Mouse (Mus musculus) embryonic facial prominence, embryonic 13.5 days (tissue): ENCODE data around the gene AI464131. TPM values are rescaled to one million over a fixed set of nuclear protein-coding genes. Genes with fewer than 3 reads are reported as not detected.

Experiments used
- ATAC-seq: fragments of 200-750 bp; cut with Nextera tagmentation; 2 replicates; pipeline ENCODE4 v1.8.0; 2017; ENCODE audit warnings: low read depth; ENCODE audit not compliant: insufficient number of reproducible peaks, insufficient read depth, low FRiP score, low TSS enrichment
- H3K27ac ChIP-seq: fragments of 300-500 bp; sonication (generic); 2 replicates; pipeline ENCODE4 v1.5.1; 2015; ENCODE audit warnings: moderate library complexity, mild to moderate bottlenecking, inconsistent platforms
- H3K27me3 ChIP-seq: fragments of 300-500 bp; sonication (generic); 2 replicates; pipeline ENCODE4 v1.6.1; 2015; ENCODE audit warnings: mild to moderate bottlenecking, inconsistent platforms
- H3K36me3 ChIP-seq: fragments of 300-500 bp; sonication (generic); 2 replicates; pipeline ENCODE4 v1.6.1; 2015; ENCODE audit warnings: mild to moderate bottlenecking, inconsistent platforms
- H3K4me1 ChIP-seq: fragments of 300-500 bp; sonication (generic); 2 replicates; pipeline ENCODE4 v1.6.1; 2015; ENCODE audit warnings: inconsistent platforms
- H3K4me2 ChIP-seq: fragments of 300-500 bp; sonication (generic); 2 replicates; pipeline ENCODE4 v1.6.1; 2015; ENCODE audit warnings: moderate library complexity, mild to moderate bottlenecking, inconsistent platforms
- H3K4me3 ChIP-seq: fragments of 300-500 bp; sonication (generic); 2 replicates; pipeline ENCODE4 v1.5.1; 2015; ENCODE audit warnings: mild to moderate bottlenecking, inconsistent platforms
- H3K9ac ChIP-seq: fragments of 300-500 bp; sonication (generic); 2 replicates; pipeline ENCODE4 v1.6.1; 2015; ENCODE audit warnings: mild to moderate bottlenecking, inconsistent platforms
- H3K9me3 ChIP-seq: fragments of 300-500 bp; sonication (generic); 2 replicates; pipeline ENCODE4 v1.6.1; 2016; ENCODE audit warnings: inconsistent platforms
- WGBS: fragments of 180-500 bp; shearing (Covaris S2); methylation state at CpG from one replicate; pipeline ENCODE4 v1.1.7; 2015; ENCODE audit warnings: mixed read lengths; 5-methylcytosine and 5-hydroxymethylcytosine counted together
- polyA plus RNA-seq: library from polyadenylated mRNA; unstranded; fragments of >200 nt; fragmentation: Nextera tagmentation; extraction: Ambion mirVana; gene quantifications from 2 replicates; pipeline ENCODE4 v1.2.1, GENCODE M21; 2015

Gene AI464131
- polyA plus RNA-seq, 1 experiment from 2014 or later = 12.2 TPM

GRCm38 (mm10) chr4:41494378-41494777 is 8.5 kb downstream of the AI464131 start:
- WGBS = 51% methylated on average over 3 of the region's 3 CpGs
- Histone ChIP-seq H3K9me3 (no peaks in the 10 kb centered on the region), H3K36me3 (peaks cover 5% of the 10 kb centered on the region; the same call in 1 of the 2 replicates), H3K27me3 (peaks cover 42% of the 10 kb centered on the region), H3K4me3 (no peak overlapping the region), H3K27ac (no peak overlapping the region), H3K9ac (no peak overlapping the region), H3K4me1 (peaks cover 21% of the 10 kb centered on the region), H3K4me2 (no peak overlapping the region)
- no peak for ATAC-seq

DNA sequence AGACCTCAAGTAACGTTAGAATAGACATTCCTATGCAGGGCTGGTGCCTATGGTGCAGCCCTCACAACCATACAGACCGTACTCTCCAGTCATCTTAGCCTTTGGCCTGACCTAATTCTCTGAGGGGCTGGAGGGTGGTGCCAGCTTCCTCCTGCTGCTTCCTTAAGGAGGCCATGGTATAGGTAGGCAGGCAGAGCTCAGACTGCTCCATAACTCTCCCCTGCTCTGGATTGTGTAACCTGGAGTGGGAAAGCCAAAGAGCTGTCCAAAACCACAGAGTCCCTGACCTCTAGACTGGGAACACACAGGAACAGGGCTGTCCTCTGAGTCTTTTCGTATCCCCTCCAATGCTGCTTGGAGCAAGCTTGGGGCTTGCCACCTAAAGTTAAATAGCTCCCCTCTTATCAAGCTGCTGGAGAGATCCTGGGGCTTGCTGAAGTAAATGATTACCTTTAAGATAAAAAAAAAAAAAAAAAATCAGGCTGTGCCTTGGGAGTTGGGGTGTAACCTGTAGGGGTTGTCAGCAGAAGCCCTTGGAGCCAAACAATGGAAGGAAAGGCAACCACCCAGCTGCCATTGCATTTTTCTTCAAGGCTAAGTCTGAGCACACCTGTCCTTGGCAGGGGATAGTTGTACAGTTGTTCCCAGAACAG is 9.3 kb downstream of the AI464131 start:
- Histone ChIP-seq H3K36me3 (peaks cover 5% of the 10 kb centered on the region; the same call in 1 of the 2 replicates), H3K9ac (no peak overlapping the region), H3K4me3 (no peak overlapping the region), H3K27me3 (peaks cover 35% of the 10 kb centered on the region), H3K4me1 (peaks cover 13% of the 10 kb centered on the region), H3K9me3 (no peaks in the 10 kb centered on the region), H3K27ac (no peak overlapping the region), H3K4me2 (no peak overlapping the region)
- WGBS = 79% methylated on average over 3 of the region's 3 CpGs
- ATAC-seq = no peak

DNA sequence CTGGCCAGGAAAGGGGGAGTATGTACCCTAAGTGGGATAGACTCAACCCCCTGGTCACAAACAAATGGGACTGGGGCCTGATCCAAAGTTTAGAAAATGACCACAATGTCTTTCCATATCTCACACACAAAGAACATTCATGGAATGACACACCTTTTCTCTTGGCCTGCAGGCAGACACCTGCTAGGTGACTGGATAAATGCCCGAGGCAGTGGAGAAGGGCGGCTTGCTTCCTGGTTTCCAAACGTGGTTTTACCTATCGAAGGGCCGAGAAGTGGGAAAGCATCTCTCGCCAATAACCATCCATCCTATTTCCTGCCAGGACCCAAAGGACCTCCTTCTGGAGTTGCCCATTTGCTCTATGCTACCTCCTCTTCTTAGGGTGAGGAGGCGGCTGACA is 9.9 kb downstream of the AI464131 start:
- Histone ChIP-seq H3K4me2 (no peak overlapping the region), H3K9me3 (no peaks in the 10 kb centered on the region), H3K27ac (no peak overlapping the region), H3K9ac (no peak overlapping the region), H3K4me1 (peaks cover 7% of the 10 kb centered on the region), H3K4me3 (no peak overlapping the region), H3K27me3 (peaks cover 28% of the 10 kb centered on the region), H3K36me3 (peaks cover 5% of the 10 kb centered on the region; the same call in 1 of the 2 replicates)
- WGBS = 75% methylated on average over 7 of the region's 7 CpGs
- ATAC-seq = no peak

DNA sequence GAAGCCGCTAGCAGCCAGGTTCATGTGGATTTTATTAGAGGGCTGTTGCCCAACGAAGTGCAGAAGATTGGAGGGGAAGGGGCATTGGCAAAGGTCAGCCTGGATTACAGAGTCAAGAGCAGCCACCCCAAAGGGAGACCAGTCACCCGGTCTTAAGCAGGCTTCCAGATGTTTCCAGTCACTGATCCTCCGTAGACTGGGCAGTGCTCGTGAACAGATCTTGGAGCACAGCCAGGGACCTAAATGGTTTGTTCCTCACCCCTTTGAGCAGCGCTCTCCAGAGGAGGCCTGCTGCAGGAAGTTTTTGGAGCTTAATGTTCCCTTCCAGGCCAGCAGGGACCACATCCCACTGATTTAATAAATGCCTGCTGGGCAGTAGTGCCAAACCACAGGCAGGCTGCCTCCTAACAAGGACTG is 21.3 kb downstream of the AI464131 start:
- Histone ChIP-seq H3K9ac (peak overlapping the region; percentile 17; the same call in 1 of the 2 replicates), H3K27me3 (no peaks in the 10 kb centered on the region), H3K4me3 (no peak overlapping the region), H3K27ac (peak overlapping the region; percentile 53; the same call in 1 of the 2 replicates), H3K4me2 (no peak overlapping the region), H3K4me1 (peaks cover 31% of the 10 kb centered on the region), H3K36me3 (peaks cover 21% of the 10 kb centered on the region; the same call in 1 of the 2 replicates), H3K9me3 (no peaks in the 10 kb centered on the region)
- peak; percentile 64; the same call in 1 of the 2 replicates for ATAC-seq
- 27% methylated on average over 6 of the region's 6 CpGs for WGBS

- Histone ChIP-seq H3K4me3 (no peak overlapping the region), H3K9me3 (no peaks in the 10 kb centered on the region), H3K4me2 (no peak overlapping the region), H3K4me1 (peaks cover 31% of the 10 kb centered on the region), H3K9ac (no peak overlapping the region), H3K36me3 (peaks cover 21% of the 10 kb centered on the region; the same call in 1 of the 2 replicates), H3K27me3 (no peaks in the 10 kb centered on the region), H3K27ac (peak overlapping the region; percentile 33; the same call in 1 of the 2 replicates)
- no peak for ATAC-seq
- 82% methylated on average over 8 of the region's 8 CpGs for WGBS
These were observed 22.6 kb downstream of the AI464131 start for GRCm38 (mm10) chr4:41480254-41480653.

DNA sequence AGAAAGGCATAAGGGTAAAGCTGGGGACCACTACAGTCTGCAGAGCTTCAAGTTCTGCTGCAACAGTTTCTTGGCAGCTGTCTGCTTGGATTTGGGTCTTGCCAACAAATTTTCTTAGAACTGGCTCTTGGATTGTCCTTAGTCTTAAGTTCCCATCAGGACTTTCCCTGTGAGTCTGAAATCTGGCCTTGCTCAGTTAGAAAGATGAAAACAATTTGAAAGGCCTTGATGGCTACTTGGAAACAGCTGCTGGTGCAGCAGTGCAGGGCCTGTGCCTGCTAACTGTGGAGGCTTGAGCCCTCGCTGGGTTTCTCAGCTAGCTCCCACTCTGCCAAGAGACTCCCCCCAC is 23.4 kb downstream of the AI464131 start:
- no peak overlapping the region for H3K4me3 ChIP-seq
- peaks cover 21% of the 10 kb centered on the region; the same call in 1 of the 2 replicates for H3K36me3 ChIP-seq
- no peak overlapping the region for H3K9ac ChIP-seq
- H3K27me3 ChIP-seq = no peaks in the 10 kb centered on the region
- no peaks in the 10 kb centered on the region for H3K9me3 ChIP-seq
- 27% methylated on average over 1 of the region's 1 CpGs for WGBS
- peaks cover 31% of the 10 kb centered on the region for H3K4me1 ChIP-seq
- no peak for ATAC-seq
- H3K4me2 ChIP-seq = no peak overlapping the region
- H3K27ac ChIP-seq = peak overlapping the region; percentile 33

DNA sequence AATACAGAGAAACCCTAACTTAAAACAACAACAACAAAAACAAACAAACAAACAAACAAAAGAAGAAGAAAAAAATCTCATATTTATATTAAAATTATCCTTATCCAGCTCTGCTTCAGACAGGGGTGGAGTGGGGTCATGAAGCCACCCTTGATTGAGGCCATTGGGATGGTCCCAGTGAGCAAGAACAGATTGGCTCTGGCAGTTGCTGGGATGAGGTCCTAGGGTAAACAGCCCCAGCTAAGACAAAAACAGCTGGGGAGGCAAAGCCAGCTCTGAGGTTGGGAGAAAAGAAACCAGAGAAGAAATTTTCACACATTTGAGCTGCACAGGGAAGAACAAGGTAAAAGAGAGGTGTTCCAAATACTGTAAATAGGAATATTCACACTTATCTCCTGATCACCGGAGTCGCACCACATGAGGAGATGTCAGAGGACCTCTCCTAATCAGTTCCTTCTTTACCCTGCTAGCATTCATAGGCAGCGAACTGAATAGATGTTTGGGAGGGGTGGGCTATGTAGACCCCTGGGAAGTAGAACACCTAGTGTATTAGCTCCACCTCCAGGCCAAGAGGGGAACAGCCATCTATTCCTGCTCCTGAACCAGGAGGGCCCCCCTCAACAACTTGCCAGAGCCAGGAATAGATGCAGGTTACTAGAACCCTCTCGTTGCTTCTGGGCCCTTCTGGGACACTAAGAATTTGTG is 24.0 kb downstream of the AI464131 start:
- H3K4me1 ChIP-seq = peaks cover 31% of the 10 kb centered on the region
- WGBS = 52% methylated on average over 4 of the region's 4 CpGs
- no peaks in the 10 kb centered on the region for H3K27me3 ChIP-seq
- no peaks in the 10 kb centered on the region for H3K9me3 ChIP-seq
- H3K4me3 ChIP-seq = no peak overlapping the region
- H3K4me2 ChIP-seq = no peak overlapping the region
- H3K36me3 ChIP-seq = peaks cover 21% of the 10 kb centered on the region; the same call in 1 of the 2 replicates
- ATAC-seq = no peak
- H3K9ac ChIP-seq = no peak overlapping the region
- H3K27ac ChIP-seq = peak overlapping the region; percentile 33; the same call in 1 of the 2 replicates

DNA sequence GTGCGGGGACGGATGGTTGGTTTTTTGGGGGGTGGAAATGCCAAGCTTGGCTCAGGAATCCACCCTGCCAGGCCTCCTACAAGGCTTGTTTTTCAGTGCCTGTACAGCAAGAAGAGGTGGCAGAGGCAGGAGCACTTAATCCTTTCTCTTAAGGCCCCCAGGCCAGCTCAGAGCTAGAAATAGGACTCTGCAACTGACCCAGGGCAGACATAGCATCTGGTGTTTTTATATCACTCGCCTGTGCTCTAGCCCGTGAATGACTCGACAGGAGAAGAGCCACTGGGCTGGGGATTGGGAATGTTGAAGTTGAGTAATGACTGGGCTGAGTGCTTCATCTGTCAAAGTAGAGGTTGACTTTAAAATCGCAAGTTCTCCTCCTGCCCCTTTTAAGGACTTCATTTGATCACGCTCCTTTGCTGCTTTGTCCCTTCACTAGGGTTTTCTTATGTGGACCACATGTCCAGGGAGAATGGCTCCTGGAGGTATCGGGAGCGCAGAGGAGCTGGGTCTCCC is 25.2 kb downstream of the AI464131 start:
- no peak overlapping the region for H3K27ac ChIP-seq
- no peak for ATAC-seq
- H3K9ac ChIP-seq = no peak overlapping the region
- peaks cover 31% of the 10 kb centered on the region for H3K4me1 ChIP-seq
- peaks cover 21% of the 10 kb centered on the region; the same call in 1 of the 2 replicates for H3K36me3 ChIP-seq
- H3K4me2 ChIP-seq = no peak overlapping the region
- no peaks in the 10 kb centered on the region for H3K27me3 ChIP-seq
- no peak overlapping the region for H3K4me3 ChIP-seq
- 83% methylated on average over 9 of the region's 9 CpGs for WGBS
- H3K9me3 ChIP-seq = 0 out of 2 replicates have a peak, but pooled peaks cover 4% of the 10 kb centered on the region

- H3K27me3 ChIP-seq = no peaks in the 10 kb centered on the region
- WGBS = 86% methylated on average over 1 of the region's 1 CpGs
- no peaks in the 10 kb centered on the region for H3K36me3 ChIP-seq
- H3K4me1 ChIP-seq = peaks cover 31% of the 10 kb centered on the region
- 0 out of 2 replicates have a peak, but pooled peaks cover 4% of the 10 kb centered on the region for H3K9me3 ChIP-seq
- ATAC-seq = no peak
- no peak overlapping the region for H3K4me3 ChIP-seq
- H3K27ac ChIP-seq = peak overlapping the region; percentile 48; the same call in 1 of the 2 replicates
- no peak overlapping the region for H3K4me2 ChIP-seq
- no peak overlapping the region for H3K9ac ChIP-seq
These were observed 31.5 kb downstream of the AI464131 start for GRCm38 (mm10) chr4:41471384-41471689.

- 32% methylated on average over 5 of the region's 5 CpGs for WGBS
- Histone ChIP-seq H3K4me2 (no peak overlapping the region), H3K4me1 (peaks cover 31% of the 10 kb centered on the region), H3K27ac (peak overlapping the region; percentile 48), H3K9ac (no peak overlapping the region), H3K36me3 (no peaks in the 10 kb centered on the region), H3K4me3 (no peak overlapping the region), H3K9me3 (0 out of 2 replicates have a peak, but pooled peaks cover 4% of the 10 kb centered on the region), H3K27me3 (no peaks in the 10 kb centered on the region)
- no peak for ATAC-seq
These were observed 32.0 kb downstream of the AI464131 start for GRCm38 (mm10) chr4:41470684-41471383.

- WGBS = 56% methylated on average over 7 of the region's 7 CpGs
- H3K27me3 ChIP-seq = no peaks in the 10 kb centered on the region
- no peak overlapping the region for H3K4me3 ChIP-seq
- H3K9me3 ChIP-seq = 0 out of 2 replicates have a peak, but pooled peaks cover 4% of the 10 kb centered on the region
- H3K27ac ChIP-seq = 0 out of 2 replicates have a peak overlapping the region, but pooled peaks have one; percentile 48
- no peaks in the 10 kb centered on the region for H3K36me3 ChIP-seq
- H3K9ac ChIP-seq = no peak overlapping the region
- peaks cover 31% of the 10 kb centered on the region for H3K4me1 ChIP-seq
- no peak for ATAC-seq
- H3K4me2 ChIP-seq = no peak overlapping the region
These were observed 32.7 kb downstream of the AI464131 start for GRCm38 (mm10) chr4:41470051-41470683.
